In the genomic region with DNA sequence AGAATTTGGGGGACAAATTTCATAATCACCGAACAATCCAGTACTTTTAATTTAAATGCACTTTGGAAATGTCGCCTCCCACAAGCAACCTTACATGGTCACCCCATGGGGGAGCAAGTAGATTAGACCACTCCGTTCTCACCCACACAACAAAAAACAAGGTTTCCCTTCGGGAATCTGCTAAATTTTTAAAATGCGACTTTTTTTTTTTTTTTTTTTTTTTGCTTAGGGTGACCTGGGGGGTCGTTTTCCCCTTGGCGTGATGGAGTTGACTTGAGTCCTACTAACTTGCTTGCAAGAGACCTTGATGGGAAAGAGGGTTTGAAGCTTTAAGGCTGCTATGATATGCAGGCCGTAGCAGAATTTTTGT, we compare ENCODE assay signal across 7 mouse cellular contexts. TPM values are rescaled to one million over a fixed set of nuclear protein-coding genes. Genes with fewer than 3 reads are reported as not detected.
A peak's percentile ranks its signal among the peaks of the same experiment; 100 is the strongest.
DNase-seq lines count a peak whose midpoint lies in the region; ATAC-seq and TF ChIP-seq lines count a peak whose summit lies in the region.

No protein-coding gene starts in this region.

- no peak for ATAC-seq in lung, embryonic 15.5 days (ENCODE audit: borderline replicate concordance, extremely low read depth, low FRiP score, low TSS enrichment)
- ATAC-seq in limb, embryonic 11.5 days (ENCODE audit: insufficient number of reproducible peaks, low FRiP score, low TSS enrichment, low read depth), result no peak
- no peak for ATAC-seq in inflammation-experienced regulatory T-cells, adult 6 months

- WGBS in lung, embryonic 15.5 days, result 12% methylated on average over 8 of the region's 8 CpGs
- WGBS in limb, embryonic 11.5 days, result 15% methylated on average over 8 of the region's 8 CpGs
- 59% methylated on average over 8 of the region's 8 CpGs for WGBS in small intestine, adult 2 months

- TF ChIP-seq POLR2A in embryonic fibroblast, embryonic 13.5 days (IDR thresholded peaks at IDR 0.05; ENCODE audit: low read depth, low read length), result no peak; the same call in 1 of the 2 replicates
- no peak for TF ChIP-seq POLR2A in small intestine, adult 2 months (IDR thresholded peaks at IDR 0.05; ENCODE audit: low read depth, low read length)

- H3K27me3 ChIP-seq in lung, embryonic 15.5 days, result no peaks in the 10 kb centered on the region
- H3K27me3 ChIP-seq in limb, embryonic 11.5 days (ENCODE audit: control insufficient read depth, insufficient read depth, low read length), result no peaks in the 10 kb centered on the region
- H3K27me3 ChIP-seq in small intestine, adult 2 months (ENCODE audit: control insufficient read depth, insufficient read depth, low read length), result no peaks in the 10 kb centered on the region

- peaks cover 41% of the 10 kb centered on the region for H3K4me1 ChIP-seq in lung, embryonic 15.5 days
- 0 out of 2 replicates have a peak, but pooled peaks cover 2% of the 10 kb centered on the region for H3K4me1 ChIP-seq in embryonic fibroblast, embryonic 13.5 days (ENCODE audit: control insufficient read depth, insufficient read depth, low read length)
- H3K4me1 ChIP-seq in limb, embryonic 11.5 days (ENCODE audit: control insufficient read depth, insufficient read depth, low read length), result peaks cover 18% of the 10 kb centered on the region
- peaks cover 15% of the 10 kb centered on the region for H3K4me1 ChIP-seq in small intestine, adult 2 months (ENCODE audit: control insufficient read depth, insufficient read depth, insufficient read length, low read length)

- no peaks in the 10 kb centered on the region for H3K9me3 ChIP-seq in lung, embryonic 15.5 days
- H3K9me3 ChIP-seq in limb, embryonic 11.5 days (ENCODE audit: control insufficient read depth, low read length), result no peaks in the 10 kb centered on the region

- peak overlapping the region; percentile 71 for H3K4me2 ChIP-seq in lung, embryonic 15.5 days
- peak overlapping the region; percentile 74; the same call in 1 of the 2 replicates for H3K4me2 ChIP-seq in limb, embryonic 11.5 days (ENCODE audit: low read depth, severe bottlenecking)

- no peak for DNase-seq in lung, postnatal 10 days
- no peak for DNase-seq in limb, embryonic 11.5 days (ENCODE audit: low spot score)
- no peak for DNase-seq in layer of hippocampus, adult 9-10 months (ENCODE audit: low spot score)

- peak overlapping the region; percentile 97 for H3K4me3 ChIP-seq in lung, embryonic 15.5 days
- H3K4me3 ChIP-seq in embryonic fibroblast, embryonic 13.5 days (ENCODE audit: insufficient read depth, low read length), result peak overlapping the region; percentile 40
- H3K4me3 ChIP-seq in limb, embryonic 11.5 days (ENCODE audit: low read depth, low read length), result peak overlapping the region; percentile 77; the same call in 1 of the 2 replicates
- H3K4me3 ChIP-seq in small intestine, adult 2 months (ENCODE audit: low read depth, low read length), result 0 out of 2 replicates have a peak overlapping the region, but pooled peaks have one; percentile 69

- H3K9ac ChIP-seq in lung, embryonic 15.5 days, result 0 out of 2 replicates have a peak overlapping the region, but pooled peaks have one; percentile 19
- H3K9ac ChIP-seq in limb, embryonic 11.5 days (ENCODE audit: low read length), result no peak overlapping the region

- no peak for TF ChIP-seq CTCF in embryonic fibroblast, embryonic 13.5 days (IDR thresholded peaks at IDR 0.05; ENCODE audit: borderline replicate concordance, insufficient read depth, low read length)
- TF ChIP-seq CTCF in small intestine, adult 2 months (IDR thresholded peaks at IDR 0.05; ENCODE audit: extremely low read depth, insufficient read length, insufficient replicate concordance, low read depth, low read length), result no peak

- H3K36me3 ChIP-seq in lung, embryonic 15.5 days, result no peaks in the 10 kb centered on the region
- no peaks in the 10 kb centered on the region for H3K36me3 ChIP-seq in limb, embryonic 11.5 days (ENCODE audit: control insufficient read depth, insufficient read depth, low read length)
- H3K36me3 ChIP-seq in small intestine, adult 2 months (ENCODE audit: control insufficient read depth, insufficient read depth, low read length), result no peaks in the 10 kb centered on the region

- peak overlapping the region; percentile 92 for H3K27ac ChIP-seq in lung, embryonic 15.5 days
- no peak overlapping the region for H3K27ac ChIP-seq in embryonic fibroblast, embryonic 13.5 days (ENCODE audit: insufficient read depth, low read length)
- peak overlapping the region; percentile 83 for H3K27ac ChIP-seq in limb, embryonic 11.5 days (replicated peaks; ENCODE audit: low read depth, low read length)
- 0 out of 2 replicates have a peak overlapping the region, but pooled peaks have one; percentile 14 for H3K27ac ChIP-seq in small intestine, adult 2 months (ENCODE audit: insufficient read depth, low read depth, low read length)

RNA-seq across cellular contexts. Expression of a gene that starts 0.8 kb away (rescaled TPM):
- polyA plus RNA-seq in lung, embryonic 15.5 days (2015; fragmentation: Nextera tagmentation; extraction: Ambion mirVana), result 18.3 and 20.8 TPM in 2 replicates
- polyA plus RNA-seq in embryonic fibroblast, embryonic 13.5 days (2011; ENCODE audit: insufficient read length, low read depth, missing spikeins), result 18.0 and 20.5 TPM in 2 replicates
- polyA plus RNA-seq in limb, embryonic 11.5 days (2014; fragmentation: Nextera tagmentation; extraction: Ambion mirVana), result 16.5 and 17.2 TPM in 2 replicates
- polyA plus RNA-seq in small intestine, adult 2 months (2012; rRNA removed), result 16.5 and 25.8 TPM in 2 replicates
- polyA plus RNA-seq in inflammation-experienced regulatory T-cells, adult 6 months (2017; shearing (Covaris generic)), result 1 to 10 TPM; 6.1 to 6.8 (median 6.2) TPM

Comparison
In these comparisons a context has a peak if more than half of its experiments do, and no peak if none do; other contexts are left out.
1. H3K4me3 ChIP-seq: peak in every context shown above with its lines; median percentile 97 in lung, embryonic 15.5 days; 77 in limb, embryonic 11.5 days; 69 in small intestine, adult 2 months; 40 in embryonic fibroblast, embryonic 13.5 days.